Mouse (Mus musculus): ENCODE measurements around the gene Ero1l. TPM values are rescaled to one million over a fixed set of nuclear protein-coding genes. Genes with fewer than 3 reads are reported as not detected.

Gene Ero1l
- polyA plus RNA-seq, 1 experiment from 2014 or later, result 19.4 TPM

- ATAC-seq (no peak), DNase-seq (ENCODE audit: low spot score) (peak; percentile 68)
- H3K4me3 ChIP-seq (ENCODE audit: low read depth, low read length), result no peak overlapping the region
- H3K36me3 ChIP-seq (ENCODE audit: control insufficient read depth, insufficient read depth, low read length), result no peaks in the 10 kb centered on the region
- H3K27ac ChIP-seq (ENCODE audit: low read depth, low read length), result no peak overlapping the region
- no peak overlapping the region for H3K9ac ChIP-seq (ENCODE audit: low read length)
- H3K27me3 ChIP-seq (replicated peaks; ENCODE audit: control insufficient read depth, insufficient read depth, low read length), result no peaks in the 10 kb centered on the region
- no peaks in the 10 kb centered on the region for H3K9me3 ChIP-seq (replicated peaks; ENCODE audit: control insufficient read depth, low read length)
- H3K4me2 ChIP-seq (ENCODE audit: low read length), result no peak overlapping the region
- no peaks in the 10 kb centered on the region for H3K4me1 ChIP-seq (ENCODE audit: control insufficient read depth, insufficient read depth, low read length)
These were observed 6.9 kb upstream of the Ero1l start for GRCm38 (mm10) chr14:45325471-45325870.

GRCm38 (mm10) chr14:45323320-45323719 is 4.7 kb upstream of the Ero1l start:
- Histone ChIP-seq H3K36me3 (ENCODE audit: control insufficient read depth, insufficient read depth, low read length) (no peaks in the 10 kb centered on the region), H3K27ac (ENCODE audit: low read depth, low read length) (no peak overlapping the region), H3K9ac (ENCODE audit: low read length) (no peak overlapping the region), H3K27me3 (replicated peaks; ENCODE audit: control insufficient read depth, insufficient read depth, low read length) (no peaks in the 10 kb centered on the region), H3K4me1 (ENCODE audit: control insufficient read depth, insufficient read depth, low read length) (no peaks in the 10 kb centered on the region), H3K4me3 (ENCODE audit: low read depth, low read length) (no peak overlapping the region), H3K9me3 (replicated peaks; ENCODE audit: control insufficient read depth, low read length) (no peaks in the 10 kb centered on the region), H3K4me2 (ENCODE audit: low read length) (no peak overlapping the region)
- WGBS, result 86% methylated on average over 3 of the region's 3 CpGs
- DNase-seq (ENCODE audit: low spot score), result no peak
- no peak for ATAC-seq

- Histone ChIP-seq H3K27ac (ENCODE audit: low read depth, low read length) (no peak overlapping the region), H3K4me1 (ENCODE audit: control insufficient read depth, insufficient read depth, low read length) (no peaks in the 10 kb centered on the region; the same call in 1 of the 2 replicates), H3K36me3 (ENCODE audit: control insufficient read depth, insufficient read depth, low read length) (no peaks in the 10 kb centered on the region), H3K9me3 (replicated peaks; ENCODE audit: control insufficient read depth, low read length) (no peaks in the 10 kb centered on the region), H3K4me3 (ENCODE audit: low read depth, low read length) (no peak overlapping the region), H3K27me3 (replicated peaks; ENCODE audit: control insufficient read depth, insufficient read depth, low read length) (no peaks in the 10 kb centered on the region), H3K4me2 (ENCODE audit: low read length) (no peak overlapping the region), H3K9ac (ENCODE audit: low read length) (no peak overlapping the region)
- 85% methylated on average over 2 of the region's 2 CpGs for WGBS
- no peak for DNase-seq (ENCODE audit: low spot score)
- ATAC-seq, result no peak
These were observed 3.9 kb upstream of the Ero1l start for GRCm38 (mm10) chr14:45322450-45322849.

GRCm38 (mm10) chr14:45321622-45322021 is 3.1 kb upstream of the Ero1l start:
- no peaks in the 10 kb centered on the region for H3K9me3 ChIP-seq (replicated peaks; ENCODE audit: control insufficient read depth, low read length)
- H3K36me3 ChIP-seq (ENCODE audit: control insufficient read depth, insufficient read depth, low read length), result no peaks in the 10 kb centered on the region
- H3K9ac ChIP-seq (ENCODE audit: low read length), result no peak overlapping the region
- H3K4me1 ChIP-seq (ENCODE audit: control insufficient read depth, insufficient read depth, low read length), result peaks cover 3% of the 10 kb centered on the region; the same call in 1 of the 2 replicates
- 79% methylated on average over 5 of the region's 5 CpGs for WGBS
- H3K27me3 ChIP-seq (replicated peaks; ENCODE audit: control insufficient read depth, insufficient read depth, low read length), result no peaks in the 10 kb centered on the region
- no peak overlapping the region for H3K4me3 ChIP-seq (ENCODE audit: low read depth, low read length)
- DNase-seq (ENCODE audit: low spot score) (no peak), ATAC-seq (no peak)
- H3K4me2 ChIP-seq (ENCODE audit: low read length), result no peak overlapping the region
- no peak overlapping the region for H3K27ac ChIP-seq (ENCODE audit: low read depth, low read length)

GRCm38 (mm10) chr14:45321067-45321466 is 2.5 kb upstream of the Ero1l start:
- WGBS, result 87% methylated on average over 3 of the region's 3 CpGs
- H3K27ac ChIP-seq (ENCODE audit: low read depth, low read length), result no peak overlapping the region
- H3K4me1 ChIP-seq (ENCODE audit: control insufficient read depth, insufficient read depth, low read length), result peaks cover 4% of the 10 kb centered on the region
- H3K36me3 ChIP-seq (ENCODE audit: control insufficient read depth, insufficient read depth, low read length), result no peaks in the 10 kb centered on the region
- H3K4me3 ChIP-seq (ENCODE audit: low read depth, low read length), result no peak overlapping the region
- H3K27me3 ChIP-seq (replicated peaks; ENCODE audit: control insufficient read depth, insufficient read depth, low read length), result no peaks in the 10 kb centered on the region
- H3K9me3 ChIP-seq (replicated peaks; ENCODE audit: control insufficient read depth, low read length), result no peaks in the 10 kb centered on the region
- H3K4me2 ChIP-seq (ENCODE audit: low read length), result no peak overlapping the region
- ATAC-seq (no peak), DNase-seq (ENCODE audit: low spot score) (no peak)
- no peak overlapping the region for H3K9ac ChIP-seq (ENCODE audit: low read length)

- WGBS, result 81% methylated on average over 4 of the region's 4 CpGs
- ATAC-seq, result no peak
- H3K27me3 ChIP-seq (replicated peaks; ENCODE audit: control insufficient read depth, insufficient read depth, low read length), result no peaks in the 10 kb centered on the region
- no peak overlapping the region for H3K4me3 ChIP-seq (ENCODE audit: low read depth, low read length)
- no peak overlapping the region for H3K27ac ChIP-seq (ENCODE audit: low read depth, low read length)
- DNase-seq (ENCODE audit: low spot score), result no peak
- H3K4me1 ChIP-seq (ENCODE audit: control insufficient read depth, insufficient read depth, low read length), result peaks cover 10% of the 10 kb centered on the region
- H3K9ac ChIP-seq (ENCODE audit: low read length), result no peak overlapping the region
- H3K36me3 ChIP-seq (ENCODE audit: control insufficient read depth, insufficient read depth, low read length), result no peaks in the 10 kb centered on the region
- H3K9me3 ChIP-seq (replicated peaks; ENCODE audit: control insufficient read depth, low read length), result no peaks in the 10 kb centered on the region
- no peak overlapping the region for H3K4me2 ChIP-seq (ENCODE audit: low read length)
These were observed 1.5 kb upstream of the Ero1l start for GRCm38 (mm10) chr14:45320111-45320510.

- Histone ChIP-seq H3K36me3 (ENCODE audit: control insufficient read depth, insufficient read depth, low read length) (no peaks in the 10 kb centered on the region), H3K9ac (ENCODE audit: low read length) (no peak overlapping the region), H3K9me3 (replicated peaks; ENCODE audit: control insufficient read depth, low read length) (no peaks in the 10 kb centered on the region), H3K27me3 (replicated peaks; ENCODE audit: control insufficient read depth, insufficient read depth, low read length) (no peaks in the 10 kb centered on the region), H3K4me1 (ENCODE audit: control insufficient read depth, insufficient read depth, low read length) (peaks cover 10% of the 10 kb centered on the region), H3K4me2 (ENCODE audit: low read length) (peak overlapping the region; percentile 68; the same call in 1 of the 2 replicates), H3K4me3 (ENCODE audit: low read depth, low read length) (no peak overlapping the region), H3K27ac (ENCODE audit: low read depth, low read length) (no peak overlapping the region)
- 62% methylated on average over 3 of the region's 3 CpGs for WGBS
- DNase-seq (ENCODE audit: low spot score), result no peak
- ATAC-seq, result no peak
These were observed 653 bp upstream of the Ero1l start for GRCm38 (mm10) chr14:45319237-45319610.

- H3K27me3 ChIP-seq (replicated peaks; ENCODE audit: control insufficient read depth, insufficient read depth, low read length), result no peaks in the 10 kb centered on the region
- no peaks in the 10 kb centered on the region for H3K36me3 ChIP-seq (ENCODE audit: control insufficient read depth, insufficient read depth, low read length)
- ATAC-seq (no peak; the same call in none of the 2 replicates), DNase-seq (ENCODE audit: low spot score) (peak; percentile 17)
- peak overlapping the region; percentile 87 for H3K27ac ChIP-seq (ENCODE audit: low read depth, low read length)
- peak overlapping the region; percentile 90 for H3K4me3 ChIP-seq (ENCODE audit: low read depth, low read length)
- no peaks in the 10 kb centered on the region for H3K9me3 ChIP-seq (replicated peaks; ENCODE audit: control insufficient read depth, low read length)
- WGBS, result under 1% methylated on average over 37 of the region's 38 CpGs
- H3K4me2 ChIP-seq (ENCODE audit: low read length), result peak overlapping the region; percentile 68
- peaks cover 10% of the 10 kb centered on the region for H3K4me1 ChIP-seq (ENCODE audit: control insufficient read depth, insufficient read depth, low read length)
- H3K9ac ChIP-seq (ENCODE audit: low read length), result peak overlapping the region; percentile 95
These were observed 605 bp downstream of the Ero1l start for GRCm38 (mm10) chr14:45317921-45318411.

GRCm38 (mm10) chr14:45316927-45317326 is 1.6 kb downstream of the Ero1l start:
- peak overlapping the region; percentile 68 for H3K4me2 ChIP-seq (ENCODE audit: low read length)
- H3K4me1 ChIP-seq (ENCODE audit: control insufficient read depth, insufficient read depth, low read length), result peaks cover 10% of the 10 kb centered on the region
- H3K9me3 ChIP-seq (replicated peaks; ENCODE audit: control insufficient read depth, low read length), result no peaks in the 10 kb centered on the region
- DNase-seq (ENCODE audit: low spot score) (no peak), ATAC-seq (no peak)
- no peaks in the 10 kb centered on the region for H3K36me3 ChIP-seq (ENCODE audit: control insufficient read depth, insufficient read depth, low read length)
- H3K27me3 ChIP-seq (replicated peaks; ENCODE audit: control insufficient read depth, insufficient read depth, low read length), result no peaks in the 10 kb centered on the region
- peak overlapping the region; percentile 95 for H3K9ac ChIP-seq (ENCODE audit: low read length)
- H3K27ac ChIP-seq (ENCODE audit: low read depth, low read length), result no peak overlapping the region
- 80% methylated on average over 5 of the region's 5 CpGs for WGBS
- H3K4me3 ChIP-seq (ENCODE audit: low read depth, low read length), result peak overlapping the region; percentile 90
